22 mouse cellular contexts compared by ENCODE assay signal in genomic region chr1:38817671-38818070, GRCm38 (mm10). TPM values are rescaled to one million over a fixed set of nuclear protein-coding genes. Genes with fewer than 3 reads are reported as not detected.
DNase-seq lines count a peak whose midpoint lies in the region; ATAC-seq lines count a peak whose summit lies in the region.
"Had no signal": no experiment of that assay in that cellular context is flagged by ENCODE, and none has a peak within 500 bp of the region (broad histone marks: within the 10 kb centered on the region; RNA-seq: fewer than 3 reads in every experiment).

No protein-coding gene starts in this region.

- no peaks in the 10 kb centered on the region for H3K27me3 ChIP-seq in embryonic facial prominence, embryonic 12.5 days
- H3K27me3 ChIP-seq in embryonic facial prominence, embryonic 10.5 days (replicated peaks; ENCODE audit: low read depth, poor library complexity, severe bottlenecking), result no peaks in the 10 kb centered on the region
- H3K27me3 ChIP-seq in hindbrain, embryonic 12.5 days, result no peaks in the 10 kb centered on the region
- H3K27me3 ChIP-seq in hindbrain, embryonic 10.5 days (ENCODE audit: insufficient read depth, poor library complexity, severe bottlenecking), result no peaks in the 10 kb centered on the region
- no peaks in the 10 kb centered on the region for H3K27me3 ChIP-seq in neural tube, embryonic 14.5 days (ENCODE audit: control insufficient read depth, insufficient read depth, low read length)
- H3K27me3 ChIP-seq in neural tube, embryonic 15.5 days (replicated peaks), result no peaks in the 10 kb centered on the region
- no peaks in the 10 kb centered on the region for H3K27me3 ChIP-seq in kidney, embryonic 14.5 days (ENCODE audit: control insufficient read depth, insufficient read depth, low read length)
- H3K27me3 ChIP-seq: liver, embryonic 15.5 days; lung, embryonic 15.5 days had no signal

- H3K9me3 ChIP-seq in embryonic facial prominence, embryonic 12.5 days, result no peaks in the 10 kb centered on the region
- H3K9me3 ChIP-seq in embryonic facial prominence, embryonic 10.5 days, result no peaks in the 10 kb centered on the region
- H3K9me3 ChIP-seq in hindbrain, embryonic 12.5 days (replicated peaks), result no peaks in the 10 kb centered on the region
- no peaks in the 10 kb centered on the region for H3K9me3 ChIP-seq in hindbrain, embryonic 10.5 days
- no peaks in the 10 kb centered on the region for H3K9me3 ChIP-seq in neural tube, embryonic 14.5 days (ENCODE audit: control insufficient read depth, low read length)
- no peaks in the 10 kb centered on the region for H3K9me3 ChIP-seq in neural tube, embryonic 15.5 days (replicated peaks)
- H3K9me3 ChIP-seq in kidney, embryonic 14.5 days (ENCODE audit: control insufficient read depth, low read length), result no peaks in the 10 kb centered on the region
- H3K9me3 ChIP-seq: heart, embryonic 10.5 days; liver, embryonic 15.5 days; lung, embryonic 15.5 days had no signal

- peaks cover 15% of the 10 kb centered on the region for H3K4me1 ChIP-seq in embryonic facial prominence, embryonic 12.5 days
- H3K4me1 ChIP-seq in embryonic facial prominence, embryonic 10.5 days, result no peaks in the 10 kb centered on the region
- H3K4me1 ChIP-seq in hindbrain, embryonic 12.5 days, result peaks cover 10% of the 10 kb centered on the region; the same call in 1 of the 2 replicates
- 0 out of 2 replicates have a peak, but pooled peaks cover 3% of the 10 kb centered on the region for H3K4me1 ChIP-seq in hindbrain, embryonic 10.5 days (replicated peaks)
- no peaks in the 10 kb centered on the region; the same call in 1 of the 2 replicates for H3K4me1 ChIP-seq in neural tube, embryonic 14.5 days (ENCODE audit: control insufficient read depth, insufficient read depth, low read length)
- H3K4me1 ChIP-seq in neural tube, embryonic 15.5 days, result peaks cover 27% of the 10 kb centered on the region
- H3K4me1 ChIP-seq in kidney, embryonic 14.5 days (ENCODE audit: control insufficient read depth, insufficient read depth, low read length), result no peaks in the 10 kb centered on the region
- H3K4me1 ChIP-seq: heart, embryonic 10.5 days; liver, embryonic 15.5 days; lung, embryonic 15.5 days had no signal

- peaks cover 5% of the 10 kb centered on the region; the same call in 1 of the 2 replicates for H3K36me3 ChIP-seq in embryonic facial prominence, embryonic 12.5 days
- H3K36me3 ChIP-seq in embryonic facial prominence, embryonic 10.5 days (replicated peaks), result peaks cover 8% of the 10 kb centered on the region
- H3K36me3 ChIP-seq in hindbrain, embryonic 12.5 days, result peaks cover 11% of the 10 kb centered on the region
- peaks cover 22% of the 10 kb centered on the region for H3K36me3 ChIP-seq in hindbrain, embryonic 10.5 days
- H3K36me3 ChIP-seq in neural tube, embryonic 14.5 days (ENCODE audit: control insufficient read depth, insufficient read depth, low read length), result peaks cover 11% of the 10 kb centered on the region
- H3K36me3 ChIP-seq in neural tube, embryonic 15.5 days, result peaks cover 32% of the 10 kb centered on the region
- no peaks in the 10 kb centered on the region for H3K36me3 ChIP-seq in kidney, embryonic 14.5 days (ENCODE audit: control insufficient read depth, insufficient read depth, low read length)
- H3K36me3 ChIP-seq: heart, embryonic 10.5 days; liver, embryonic 15.5 days; lung, embryonic 15.5 days had no signal

- no peak overlapping the region for H3K9ac ChIP-seq in embryonic facial prominence, embryonic 12.5 days
- H3K9ac ChIP-seq in hindbrain, embryonic 12.5 days, result no peak overlapping the region
- H3K9ac ChIP-seq in neural tube, embryonic 14.5 days (replicated peaks; ENCODE audit: low read depth, low read length), result no peak overlapping the region
- no peak overlapping the region for H3K9ac ChIP-seq in neural tube, embryonic 15.5 days (replicated peaks)
- H3K9ac ChIP-seq in kidney, embryonic 14.5 days (ENCODE audit: low read depth, low read length), result no peak overlapping the region
- H3K9ac ChIP-seq: liver, embryonic 15.5 days; lung, embryonic 15.5 days had no signal

- H3K4me3 ChIP-seq in embryonic facial prominence, embryonic 12.5 days, result no peak overlapping the region
- no peak overlapping the region for H3K4me3 ChIP-seq in embryonic facial prominence, embryonic 10.5 days
- H3K4me3 ChIP-seq in hindbrain, embryonic 12.5 days, result no peak overlapping the region
- no peak overlapping the region for H3K4me3 ChIP-seq in hindbrain, embryonic 10.5 days
- H3K4me3 ChIP-seq in neural tube, embryonic 14.5 days (ENCODE audit: low read depth, low read length), result no peak overlapping the region
- no peak overlapping the region for H3K4me3 ChIP-seq in neural tube, embryonic 15.5 days (replicated peaks)
- no peak overlapping the region for H3K4me3 ChIP-seq in kidney, embryonic 14.5 days (ENCODE audit: low read length)
- H3K4me3 ChIP-seq: erythroblast, embryonic 14.5 days; heart, embryonic 10.5 days; liver, embryonic 15.5 days; lung, embryonic 15.5 days had no signal

- 0 out of 2 replicates have a peak overlapping the region, but pooled peaks have one; percentile 65 for H3K27ac ChIP-seq in embryonic facial prominence, embryonic 12.5 days
- H3K27ac ChIP-seq in embryonic facial prominence, embryonic 10.5 days (replicated peaks), result no peak overlapping the region
- H3K27ac ChIP-seq in hindbrain, embryonic 12.5 days, result 0 out of 2 replicates have a peak overlapping the region, but pooled peaks have one; percentile 55
- H3K27ac ChIP-seq in hindbrain, embryonic 10.5 days, result no peak overlapping the region
- peak overlapping the region; percentile 66; the same call in 1 of the 2 replicates for H3K27ac ChIP-seq in neural tube, embryonic 14.5 days (ENCODE audit: low read depth, low read length)
- H3K27ac ChIP-seq in neural tube, embryonic 15.5 days (replicated peaks), result no peak overlapping the region
- H3K27ac ChIP-seq in kidney, embryonic 14.5 days (ENCODE audit: low read depth, low read length), result no peak overlapping the region
- H3K27ac ChIP-seq: heart, embryonic 10.5 days; liver, embryonic 15.5 days; lung, embryonic 15.5 days; macrophage had no signal

- no peak for ATAC-seq in embryonic facial prominence, embryonic 12.5 days (ENCODE audit: insufficient number of reproducible peaks, insufficient read depth, low FRiP score, low TSS enrichment)
- no peak for ATAC-seq in hindbrain, embryonic 12.5 days (ENCODE audit: low FRiP score)
- peak; percentile 51; the same call in 1 of the 2 replicates for ATAC-seq in neural tube, embryonic 14.5 days (ENCODE audit: low read depth)
- ATAC-seq in neural tube, embryonic 15.5 days (ENCODE audit: low FRiP score), result no peak
- ATAC-seq in kidney, embryonic 14.5 days (ENCODE audit: low FRiP score, low TSS enrichment), result no peak

- H3K4me2 ChIP-seq in embryonic facial prominence, embryonic 12.5 days (replicated peaks), result no peak overlapping the region
- no peak overlapping the region for H3K4me2 ChIP-seq in hindbrain, embryonic 12.5 days (replicated peaks)
- no peak overlapping the region for H3K4me2 ChIP-seq in neural tube, embryonic 14.5 days (ENCODE audit: low read depth, low read length)
- no peak overlapping the region for H3K4me2 ChIP-seq in neural tube, embryonic 15.5 days
- H3K4me2 ChIP-seq in kidney, embryonic 14.5 days (replicated peaks; ENCODE audit: low read depth, low read length), result no peak overlapping the region
- H3K4me2 ChIP-seq: liver, embryonic 15.5 days; lung, embryonic 15.5 days had no signal

- 70% methylated on average over 3 of the region's 3 CpGs for WGBS in embryonic facial prominence, embryonic 12.5 days
- WGBS in embryonic facial prominence, embryonic 10.5 days, result 84% methylated on average over 3 of the region's 3 CpGs
- 69% methylated on average over 3 of the region's 3 CpGs for WGBS in hindbrain, embryonic 12.5 days
- 87% methylated on average over 3 of the region's 3 CpGs for WGBS in hindbrain, embryonic 10.5 days
- 53% methylated on average over 3 of the region's 3 CpGs for WGBS in neural tube, embryonic 14.5 days
- 41% methylated on average over 3 of the region's 3 CpGs for WGBS in neural tube, embryonic 15.5 days
- WGBS in kidney, embryonic 14.5 days, result 82% methylated on average over 3 of the region's 3 CpGs

- no peak for DNase-seq in embryonic facial prominence, embryonic 10.5 days (ENCODE audit: low spot score)
- no peak for DNase-seq in hindbrain, embryonic 10.5 days (ENCODE audit: low spot score)
- DNase-seq in embryo, embryonic 10 days (ENCODE audit: low spot score), result no peak
- DNase-seq: adrenal gland, postnatal 14 days; cerebellum, adult 8-10 months; cerebellum, postnatal 36 days; gastrocnemius, postnatal 10 days; heart, postnatal 4 days; kidney, adult 2 months; kidney, postnatal 14 days; liver; thymus, postnatal 14 days had no signal

RNA-seq across cellular contexts. Expression of gene Lonrf2, which starts 18.8 kb away (rescaled TPM):
- 2.4 and 2.5 TPM in 2 replicates for polyA plus RNA-seq in embryonic facial prominence, embryonic 12.5 days (2016; fragmentation: Nextera tagmentation; extraction: Ambion mirVana)
- 0.96 and 1.2 TPM in 2 replicates for polyA plus RNA-seq in embryonic facial prominence, embryonic 10.5 days (2016; fragmentation: Nextera tagmentation; extraction: Ambion mirVana)
- 7.6 and 8.2 TPM in 2 replicates for polyA plus RNA-seq in hindbrain, embryonic 12.5 days (2016; fragmentation: Nextera tagmentation; extraction: Ambion mirVana)
- 1.9 TPM in 2 replicates for polyA plus RNA-seq in hindbrain, embryonic 10.5 days (2016; fragmentation: Nextera tagmentation; extraction: Ambion mirVana)
- 29.4 and 31.1 TPM in 2 replicates for polyA plus RNA-seq in neural tube, embryonic 14.5 days (2014; fragmentation: Nextera tagmentation; extraction: Ambion mirVana)
- polyA plus RNA-seq in neural tube, embryonic 15.5 days (2015; fragmentation: Nextera tagmentation; extraction: Ambion mirVana), result 18.6 and 22.6 TPM in 2 replicates
- 1.4 and 2.6 TPM in 2 replicates for polyA plus RNA-seq in kidney, embryonic 14.5 days (2014; fragmentation: Nextera tagmentation; extraction: Ambion mirVana)
- polyA plus RNA-seq: erythroblast, embryonic 14.5 days; macrophage had no signal

Comparison
In these comparisons a context has a peak if more than half of its experiments do, and no peak if none do; other contexts are left out.
1. H3K27ac ChIP-seq: peak in embryonic facial prominence, embryonic 12.5 days (single experiment), hindbrain, embryonic 12.5 days (single experiment) and neural tube, embryonic 14.5 days (single experiment); none in embryonic facial prominence, embryonic 10.5 days (single experiment), hindbrain, embryonic 10.5 days (single experiment), neural tube, embryonic 15.5 days (single experiment) and kidney, embryonic 14.5 days (single experiment).